Mouse (Mus musculus) ES-Bruce4 (cell line): ENCODE measurements around the gene Kctd2. TPM values are rescaled to one million over a fixed set of nuclear protein-coding genes. Genes with fewer than 3 reads are reported as not detected.

Source experiments
- H3K27ac ChIP-seq: 2 replicates; pipeline ENCODE4 v1.5.1; 2012; ENCODE audit warnings: low read length, inconsistent platforms; ENCODE audit not compliant: insufficient read depth
- H3K27me3 ChIP-seq: 2 replicates; pipeline ENCODE4 v1.6.1; 2012; ENCODE audit warnings: mild to moderate bottlenecking, low read length, inconsistent platforms; ENCODE audit not compliant: control insufficient read depth, poor library complexity, insufficient read depth, severe bottlenecking
- H3K36me3 ChIP-seq: 2 replicates; pipeline ENCODE4 v1.6.1; 2012; ENCODE audit warnings: inconsistent platforms, mild to moderate bottlenecking, low read length, moderate library complexity; ENCODE audit not compliant: control insufficient read depth, poor library complexity, insufficient read depth, severe bottlenecking
- H3K4me1 ChIP-seq: one replicate; pipeline ENCODE4 v1.8.1; 2011; ENCODE audit warnings: low read length; ENCODE audit not compliant: control insufficient read depth, insufficient read depth
- H3K4me3 ChIP-seq: 2 replicates; pipeline ENCODE4 v1.5.1; 2011; ENCODE audit warnings: low read depth, mild to moderate bottlenecking, low read length
- H3K9ac ChIP-seq: 2 replicates; pipeline ENCODE4 v1.6.1; 2012; ENCODE audit warnings: low read depth, mild to moderate bottlenecking, inconsistent platforms; ENCODE audit not compliant: poor library complexity, severe bottlenecking
- H3K9me3 ChIP-seq: replicated peaks from 2 replicates; pipeline ENCODE4 v1.6.1; 2012; ENCODE audit warnings: mild to moderate bottlenecking, low read length, inconsistent platforms; ENCODE audit not compliant: control insufficient read depth, poor library complexity, insufficient read depth, severe bottlenecking
- CTCF ChIP-seq: IDR thresholded peaks from one replicate; pipeline ENCODE4 v1.8.1; 2011; ENCODE audit warnings: low read depth, low read length
- EP300 ChIP-seq: IDR thresholded peaks from 2 replicates; pipeline ENCODE4 v1.6.1; 2011; ENCODE audit warnings: low read depth, low read length; ENCODE audit not compliant: insufficient read depth
- POLR2A ChIP-seq: IDR thresholded peaks from one replicate; pipeline ENCODE4 v1.8.1; 2011; ENCODE audit warnings: low read length; ENCODE audit not compliant: insufficient read depth
- polyA plus RNA-seq: library from polyadenylated mRNA; stranded (reverse); fragments of >200 nt; gene quantifications from 2 replicates; pipeline ENCODE4 v1.2.4, GENCODE M21; 2011; ENCODE audit warnings: low read depth; ENCODE audit not compliant: missing spikeins, insufficient read depth, insufficient read length

Kctd2 gene
- polyA plus RNA-seq, 1 experiment = 26.4 TPM

DNA sequence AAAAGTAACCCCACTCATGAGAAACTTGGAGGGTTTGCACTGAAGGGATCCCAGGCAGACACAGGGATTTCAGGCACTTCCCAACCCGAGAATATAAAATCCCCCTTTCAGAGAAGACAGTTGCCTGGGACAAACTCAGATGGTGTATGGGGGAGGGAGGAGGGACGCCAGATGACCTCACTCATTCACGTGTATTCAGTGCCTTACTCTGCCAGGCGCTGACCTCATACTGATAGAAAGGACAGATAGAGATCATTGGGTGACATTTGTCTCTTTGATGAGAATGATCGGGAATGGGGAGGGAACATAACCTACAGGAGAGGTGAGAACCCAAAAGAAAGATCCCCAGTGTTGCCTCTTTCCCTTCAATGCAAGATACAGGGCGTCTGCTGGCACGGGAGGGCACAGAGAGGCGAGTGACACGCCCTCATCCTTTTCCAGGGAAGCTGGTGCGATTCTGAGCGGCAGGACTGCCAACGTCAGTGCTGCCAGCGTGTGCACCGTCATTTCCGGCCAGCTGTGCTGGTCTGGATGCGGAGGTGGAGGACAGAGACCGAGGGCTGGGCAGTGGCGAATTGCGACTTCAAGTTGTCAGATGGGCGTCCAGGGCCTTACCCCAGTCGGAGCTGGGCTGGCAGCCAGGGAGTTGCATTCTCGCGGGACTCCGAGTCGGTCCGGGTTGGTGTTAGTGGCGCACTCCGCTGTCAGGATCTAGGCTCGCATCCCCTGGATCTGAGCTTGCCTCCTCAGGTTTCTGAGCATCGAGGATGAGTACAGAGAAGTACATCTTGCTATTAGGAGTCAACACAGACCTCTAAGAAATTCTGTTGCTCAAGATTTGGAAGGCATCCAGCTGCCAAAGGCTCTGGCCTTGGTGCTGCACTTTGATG, 45.9 kb upstream of the Kctd2 start:
- Histone ChIP-seq H3K27me3 (no peaks in the 10 kb centered on the region), H3K4me3 (no peak overlapping the region), H3K9me3 (no peaks in the 10 kb centered on the region), H3K27ac (no peak overlapping the region), H3K4me1 (no peaks in the 10 kb centered on the region), H3K9ac (no peak overlapping the region), H3K36me3 (no peaks in the 10 kb centered on the region)
- TF ChIP-seq EP300 (no peak), CTCF (no peak), POLR2A (no peak)

DNA sequence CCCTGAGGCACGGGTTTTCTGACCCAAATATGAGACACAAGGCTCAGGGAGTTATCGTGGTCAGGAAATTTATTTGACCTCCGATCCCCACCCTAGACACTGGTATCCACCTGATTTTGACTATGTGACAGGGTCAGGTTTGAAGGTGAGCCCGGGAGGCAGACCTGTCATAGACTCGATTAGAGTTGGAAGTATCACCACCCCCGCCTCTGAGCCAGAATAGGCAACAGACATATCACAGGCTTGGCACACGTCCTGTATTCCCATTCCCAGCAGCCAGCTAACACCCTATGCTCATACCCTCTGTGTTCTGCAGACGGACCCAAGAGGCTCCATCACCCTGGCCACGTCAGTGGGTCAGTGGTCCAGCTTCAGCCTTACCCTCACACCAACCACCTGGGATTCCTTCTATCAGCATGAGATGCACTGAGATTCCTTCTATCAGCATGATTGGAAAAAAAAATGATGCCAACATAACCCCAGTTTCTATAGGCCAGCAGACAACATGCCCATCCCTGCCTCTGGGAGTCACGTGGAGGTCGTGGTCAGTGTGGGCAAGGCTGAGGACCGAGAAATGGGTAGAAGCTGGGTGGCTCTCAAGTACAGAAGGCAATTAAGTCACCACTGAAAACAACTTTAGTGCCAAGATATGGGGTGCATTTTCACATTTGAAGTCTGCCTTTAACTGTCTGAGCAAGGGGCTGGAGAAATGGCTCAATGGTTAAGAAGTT, 45.1 kb upstream of the Kctd2 start:
- Histone ChIP-seq H3K27ac (no peak overlapping the region), H3K36me3 (no peaks in the 10 kb centered on the region), H3K9me3 (no peaks in the 10 kb centered on the region), H3K4me3 (no peak overlapping the region), H3K27me3 (no peaks in the 10 kb centered on the region), H3K9ac (no peak overlapping the region), H3K4me1 (no peaks in the 10 kb centered on the region)
- TF ChIP-seq POLR2A = no peak
- no peak for TF ChIP-seq EP300
- no peak for TF ChIP-seq CTCF

DNA sequence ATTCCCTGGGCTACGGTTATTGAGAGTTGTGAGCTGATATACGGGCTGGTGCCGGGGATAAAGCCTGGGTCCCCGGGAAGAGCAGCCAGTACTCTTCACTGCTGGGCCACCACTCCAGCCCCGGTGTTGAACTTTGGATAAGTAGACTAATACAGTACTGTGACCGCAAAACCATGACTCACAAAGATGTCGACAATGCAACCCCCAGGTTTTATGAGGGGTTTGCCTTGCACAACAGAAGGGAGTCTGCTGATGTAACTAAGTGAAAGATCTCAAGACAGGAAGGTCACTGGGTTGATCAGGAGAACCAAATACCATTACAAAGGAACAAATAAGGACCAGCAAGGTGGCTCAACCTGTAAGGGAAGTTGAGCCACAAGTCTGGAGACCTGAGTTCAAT, 43.2 kb upstream of the Kctd2 start:
- Histone ChIP-seq H3K4me1 (no peaks in the 10 kb centered on the region), H3K27me3 (no peaks in the 10 kb centered on the region), H3K9ac (no peak overlapping the region), H3K36me3 (no peaks in the 10 kb centered on the region), H3K9me3 (no peaks in the 10 kb centered on the region), H3K27ac (no peak overlapping the region), H3K4me3 (no peak overlapping the region)
- TF ChIP-seq CTCF = no peak

DNA sequence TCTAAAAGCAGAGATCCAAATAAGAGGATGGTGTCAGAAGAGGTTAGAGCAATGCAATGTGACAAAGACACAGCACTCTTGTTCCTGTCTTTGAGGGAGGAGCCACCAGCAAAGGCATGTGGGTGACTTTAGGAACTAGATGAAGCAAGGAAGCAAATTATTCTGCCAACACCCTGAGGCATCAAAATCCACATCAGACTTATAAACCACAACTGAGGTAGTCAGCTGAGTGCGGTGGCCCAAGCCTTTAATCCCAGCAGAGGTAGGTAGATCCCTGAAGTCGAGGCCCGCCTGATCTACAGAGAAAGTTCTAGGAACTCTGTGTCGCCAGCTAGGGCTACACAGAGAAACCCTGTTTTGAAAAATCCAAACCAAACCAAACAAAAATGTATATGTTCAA, 42.7 kb upstream of the Kctd2 start:
- H3K9me3 ChIP-seq = no peaks in the 10 kb centered on the region
- no peak overlapping the region for H3K27ac ChIP-seq
- no peaks in the 10 kb centered on the region for H3K27me3 ChIP-seq
- H3K9ac ChIP-seq = no peak overlapping the region
- H3K36me3 ChIP-seq = no peaks in the 10 kb centered on the region
- H3K4me1 ChIP-seq = no peaks in the 10 kb centered on the region
- H3K4me3 ChIP-seq = no peak overlapping the region
- TF ChIP-seq CTCF (no peak), POLR2A (no peak), EP300 (no peak)

DNA sequence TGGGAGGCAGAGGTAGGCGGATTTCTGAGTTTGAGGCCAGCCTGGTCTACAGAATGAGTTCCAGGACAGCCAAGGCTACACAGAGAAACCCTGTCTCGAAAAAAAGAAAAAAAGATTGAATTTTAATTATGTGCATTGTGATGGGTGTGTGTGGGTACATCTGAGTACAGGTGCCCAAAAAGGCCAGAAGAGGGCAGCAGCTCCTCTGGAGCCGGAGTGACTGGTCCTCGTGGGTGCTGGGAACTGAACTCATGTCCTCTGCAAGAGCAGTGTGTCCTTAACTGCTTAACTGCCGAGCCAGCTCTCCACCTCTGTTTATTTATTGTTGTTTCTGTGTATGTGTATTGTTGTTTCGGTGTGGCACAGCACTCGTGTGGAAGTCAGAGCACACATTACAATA, 42.1 kb upstream of the Kctd2 start:
- Histone ChIP-seq H3K27me3 (no peaks in the 10 kb centered on the region), H3K9me3 (no peaks in the 10 kb centered on the region), H3K27ac (no peak overlapping the region), H3K36me3 (no peaks in the 10 kb centered on the region), H3K9ac (no peak overlapping the region), H3K4me1 (no peaks in the 10 kb centered on the region), H3K4me3 (no peak overlapping the region)
- TF ChIP-seq CTCF (peak; percentile 64), POLR2A (no peak)

DNA sequence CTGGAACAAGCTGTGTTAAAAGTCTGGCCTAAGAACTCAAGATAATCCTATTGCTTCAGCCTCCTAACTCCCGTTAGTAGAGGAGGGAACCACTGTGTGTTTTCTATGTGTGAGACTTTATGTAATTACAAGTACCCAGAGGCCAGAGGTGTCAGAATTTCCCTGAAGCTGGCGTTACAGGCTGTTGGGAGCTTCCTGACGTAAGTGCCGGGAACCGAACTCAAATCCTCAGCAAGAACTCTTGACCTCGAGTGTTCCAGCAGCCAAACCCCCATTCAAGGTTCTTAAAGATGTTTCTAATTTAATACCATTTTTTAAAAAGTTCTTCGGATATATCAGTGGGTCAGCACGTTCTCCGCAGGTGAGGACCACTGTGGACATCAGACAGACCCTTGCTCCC, 38.7 kb upstream of the Kctd2 start:
- H3K27ac ChIP-seq = peak overlapping the region; percentile 10; the same call in 1 of the 2 replicates
- H3K9ac ChIP-seq = peak overlapping the region; percentile 87
- peaks cover 7% of the 10 kb centered on the region for H3K4me1 ChIP-seq

More for the DNA sequence above, 38.7 kb upstream of the Kctd2 start:
- Histone ChIP-seq H3K4me3 (peak overlapping the region; percentile 45), H3K27me3 (no peaks in the 10 kb centered on the region), H3K36me3 (no peaks in the 10 kb centered on the region), H3K9me3 (no peaks in the 10 kb centered on the region)
- TF ChIP-seq CTCF (no peak), EP300 (no peak), POLR2A (no peak)
